Mouse (Mus musculus) spleen, embryonic (tissue): ENCODE measurements around the gene Ripk4.

ENCODE experiments used
- CTCF ChIA-PET: fragments of 350-600 bp; sonication (Branson Sonifier 250); formaldehyde crosslinking; loops from one replicate; lab custom pipeline; 2022; lab: Charles Lee

Ripk4 gene

DNA sequence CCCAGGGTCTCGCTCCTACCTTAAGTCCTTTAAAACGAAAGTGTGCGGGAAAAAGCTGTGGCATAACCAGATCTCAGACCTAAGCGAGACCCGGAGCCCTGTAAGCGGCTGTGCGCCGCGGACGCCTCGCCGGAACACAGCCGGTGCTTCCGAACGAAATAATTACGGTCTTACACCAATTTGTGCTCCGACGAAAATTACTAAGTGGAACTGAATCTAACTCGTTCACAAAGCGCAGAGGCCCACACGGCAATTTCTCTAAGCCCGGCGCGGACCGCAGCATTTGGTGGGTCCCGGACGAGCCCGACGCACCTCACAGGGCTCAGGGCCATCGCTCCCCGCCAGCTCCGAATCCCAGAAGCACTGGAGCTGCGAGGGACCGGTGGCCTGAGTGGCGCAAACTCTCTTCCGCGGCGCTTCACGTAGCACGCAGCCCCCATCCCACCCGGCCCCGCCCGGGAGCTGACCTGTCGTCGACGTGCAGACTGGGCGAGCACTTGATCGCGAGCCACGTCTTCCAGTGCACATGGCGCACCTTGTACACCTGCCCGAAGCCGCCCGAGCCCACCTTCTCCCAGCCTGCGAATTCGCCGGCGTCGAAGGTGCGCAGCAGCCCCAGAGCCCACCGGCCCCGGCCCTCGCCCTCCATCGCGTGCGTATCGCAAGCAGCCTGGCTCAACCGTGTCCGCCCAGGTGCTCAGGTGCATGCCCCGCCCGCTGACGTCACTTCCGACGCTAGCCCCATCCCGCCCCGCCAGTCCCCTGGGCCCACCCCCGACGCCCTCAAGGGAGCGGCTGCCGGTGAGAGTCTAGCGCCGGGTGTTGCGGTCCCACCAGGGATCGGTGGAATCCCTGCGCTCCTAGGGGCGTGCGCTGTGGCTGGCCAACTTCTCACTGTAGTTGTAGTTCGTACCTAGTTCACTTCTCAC lies at the start of gene Ripk4:
TSS of gene Ripk4 (minus strand) at position 727 of the 929 bp plus-strand sequence.
- CTCF ChIA-PET, result no interaction called here

DNA sequence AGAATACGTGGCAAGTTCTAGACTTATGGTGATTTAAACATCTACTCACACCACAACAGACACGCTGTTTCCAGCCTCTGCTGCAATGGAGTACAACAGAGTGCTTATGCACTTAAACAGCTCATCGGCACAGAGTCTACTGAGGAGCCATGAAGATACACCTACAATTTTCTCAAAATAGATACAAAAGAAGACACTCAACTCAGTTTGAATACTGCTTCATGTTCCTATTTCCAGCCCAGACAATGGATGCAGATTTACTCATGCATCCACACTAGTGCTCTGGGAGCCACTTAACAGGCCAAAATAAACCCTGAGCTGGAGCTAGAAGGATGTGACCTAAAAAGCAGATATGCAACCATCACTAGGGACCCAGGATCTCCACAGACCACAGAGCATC lies 45.3 kb upstream of the Ripk4 start:
- CTCF ChIA-PET, result no interaction called here

DNA sequence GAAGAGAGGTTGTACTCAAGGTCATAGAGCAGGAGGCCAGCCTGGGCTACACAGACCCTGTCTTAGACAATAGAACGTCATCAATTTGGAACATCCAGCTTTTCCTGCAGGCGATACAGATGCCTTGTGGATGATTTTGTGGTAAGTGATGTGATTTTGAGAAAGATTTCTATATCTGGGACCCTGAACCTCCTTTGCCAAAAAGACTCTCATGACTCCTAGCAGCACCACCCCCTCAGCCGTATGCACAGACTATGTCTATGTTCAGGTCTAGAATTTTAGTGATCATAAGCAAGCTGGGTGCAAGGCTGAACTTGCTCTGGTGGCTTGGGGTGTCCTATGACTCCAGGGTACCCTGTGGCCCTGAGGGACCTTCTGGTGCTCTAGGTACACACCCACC lies 42.1 kb upstream of the Ripk4 start:
- CTCF ChIA-PET, result no interaction called here

DNA sequence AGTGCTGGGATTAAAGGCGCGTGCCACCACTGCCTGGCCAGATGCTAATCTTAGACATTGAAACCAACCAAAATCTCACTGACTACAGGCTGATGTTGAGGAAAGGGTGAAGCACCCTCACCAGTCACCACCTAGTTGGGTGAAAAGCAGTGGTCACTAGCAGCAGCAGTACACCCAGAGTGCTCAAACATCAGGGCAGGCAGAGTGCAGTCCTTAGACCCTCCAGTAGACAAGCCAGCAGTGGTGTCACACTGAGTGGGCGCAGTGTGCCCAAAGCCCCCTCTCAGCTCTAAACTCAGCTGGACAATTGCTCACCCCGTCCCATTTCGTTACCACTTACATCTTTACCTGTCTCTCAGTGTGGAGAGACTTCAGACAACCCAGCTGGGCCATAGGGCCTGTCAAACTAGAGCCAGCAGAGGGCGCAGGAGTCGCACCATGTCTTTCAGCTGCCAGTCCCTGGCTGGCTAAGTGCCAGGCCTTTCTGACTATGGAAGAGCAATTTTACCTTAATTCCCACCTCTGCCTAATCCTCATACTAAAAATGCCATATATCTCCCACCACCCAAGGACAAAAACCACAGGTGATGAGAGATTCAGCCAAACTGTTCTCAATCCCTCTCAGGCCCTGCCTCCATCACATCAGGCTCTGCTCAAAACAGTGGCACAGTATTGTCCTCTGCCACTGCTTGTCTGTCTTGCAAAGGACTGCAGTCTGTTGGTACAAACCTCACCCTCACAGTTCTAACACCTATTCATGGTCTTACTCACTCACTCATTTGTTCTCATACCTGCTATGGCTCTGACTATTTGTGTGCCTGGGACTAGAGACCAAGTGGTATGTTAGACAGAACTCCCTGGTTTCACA lies 41.3 kb upstream of the Ripk4 start:
- CTCF ChIA-PET, result no interaction called here

DNA sequence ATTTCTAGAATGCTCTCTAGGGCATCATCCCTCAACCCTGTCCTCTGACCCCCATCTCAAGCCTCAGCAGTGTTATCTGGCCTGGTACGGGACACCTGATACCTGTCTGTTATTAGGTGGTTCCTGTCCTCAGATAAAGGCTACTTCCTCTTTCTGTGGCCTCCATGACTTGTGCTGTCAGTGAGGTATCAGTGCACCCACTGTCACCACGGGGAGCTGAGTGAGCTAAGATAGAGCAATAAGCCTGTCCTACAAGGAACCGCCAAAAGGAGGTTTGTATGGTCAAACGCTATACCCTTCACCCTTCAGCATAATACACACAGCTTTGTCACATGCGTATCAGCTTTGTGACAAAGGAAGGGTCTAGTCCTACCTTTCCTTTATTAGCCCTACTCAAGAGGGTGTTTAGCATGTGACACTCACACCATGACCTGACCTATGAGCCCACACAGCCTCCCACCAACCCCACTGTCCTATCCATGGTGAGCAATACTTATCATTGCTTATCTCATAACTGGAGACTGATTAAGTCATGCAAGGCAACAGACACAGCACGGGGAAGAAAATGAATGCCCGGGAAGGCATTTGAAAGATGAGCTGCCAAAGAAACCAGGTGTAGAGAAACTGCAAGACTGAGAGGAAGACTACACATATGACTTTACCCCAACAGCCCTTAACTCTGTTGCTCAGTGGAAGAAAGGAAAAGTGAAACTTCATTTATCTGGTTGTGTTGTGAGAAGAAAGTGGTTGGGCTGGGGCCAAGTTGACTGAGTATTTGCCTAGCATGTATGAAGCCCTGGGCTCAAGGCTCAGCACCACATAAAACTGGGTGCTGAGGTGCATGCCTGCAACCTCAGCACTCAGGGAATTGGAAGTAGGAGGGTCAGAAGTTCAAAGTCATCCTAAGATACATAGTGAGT lies 34.6 kb upstream of the Ripk4 start:
- CTCF ChIA-PET, result no interaction called here

DNA sequence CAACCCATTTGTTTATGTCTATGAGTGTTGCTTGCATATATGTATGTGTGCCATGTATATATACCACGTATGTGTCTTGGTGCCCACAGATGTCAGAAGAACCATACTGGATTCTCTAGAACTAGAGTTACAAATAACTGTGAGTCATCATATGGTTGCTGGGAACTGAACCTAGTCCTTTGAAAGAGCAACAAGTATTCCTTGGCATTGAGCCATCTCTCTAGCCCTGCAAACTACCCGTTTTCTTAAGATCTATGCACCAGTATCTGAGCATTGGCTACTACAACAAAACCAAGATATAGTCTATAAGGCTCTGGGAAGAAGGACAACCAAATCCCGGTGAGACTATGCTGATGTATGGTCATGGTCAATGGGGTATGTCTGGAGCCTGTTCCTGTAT lies 33.6 kb upstream of the Ripk4 start:
- CTCF ChIA-PET, result no interaction called here

DNA sequence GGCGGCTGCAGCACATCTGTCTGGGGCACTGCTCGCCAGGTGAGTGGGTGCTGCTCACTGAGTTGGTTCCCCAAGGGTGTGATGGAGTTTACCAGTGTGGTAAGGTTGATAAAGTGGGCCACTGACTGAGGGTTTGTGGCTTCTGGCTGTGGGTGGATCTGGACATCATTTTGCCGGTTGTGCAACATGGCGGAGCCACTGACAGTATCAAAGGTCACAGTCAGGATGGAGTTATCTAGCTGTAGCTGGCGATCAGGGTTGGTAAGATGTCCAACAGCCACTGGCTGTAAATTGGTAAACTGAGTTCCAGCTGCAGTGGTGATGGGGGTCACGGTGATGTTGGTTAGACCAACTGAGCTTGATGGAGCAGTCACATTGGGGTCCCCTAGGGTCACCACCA lies 30.7 kb upstream of the Ripk4 start:
- CTCF ChIA-PET, result no interaction called here

DNA sequence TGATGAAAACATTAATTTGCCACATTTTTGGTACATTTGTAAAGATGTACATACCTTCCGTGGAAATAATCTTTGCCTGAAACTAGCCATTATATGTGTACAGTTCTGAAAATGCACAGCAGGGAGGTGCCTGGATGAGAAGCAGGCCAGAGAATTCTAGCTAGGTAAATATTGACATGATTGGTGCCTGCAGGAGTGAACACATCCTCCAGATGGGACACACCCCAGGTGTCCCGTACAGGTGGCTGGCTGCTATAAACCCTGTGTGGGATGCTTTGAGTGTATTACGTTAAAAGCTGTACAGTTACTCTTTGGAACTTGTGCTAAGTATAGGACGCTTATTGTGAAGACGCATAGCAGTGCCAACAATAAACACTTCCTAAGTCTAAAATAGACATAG lies 19.5 kb upstream of the Ripk4 start:
- CTCF ChIA-PET, result no interaction called here

DNA sequence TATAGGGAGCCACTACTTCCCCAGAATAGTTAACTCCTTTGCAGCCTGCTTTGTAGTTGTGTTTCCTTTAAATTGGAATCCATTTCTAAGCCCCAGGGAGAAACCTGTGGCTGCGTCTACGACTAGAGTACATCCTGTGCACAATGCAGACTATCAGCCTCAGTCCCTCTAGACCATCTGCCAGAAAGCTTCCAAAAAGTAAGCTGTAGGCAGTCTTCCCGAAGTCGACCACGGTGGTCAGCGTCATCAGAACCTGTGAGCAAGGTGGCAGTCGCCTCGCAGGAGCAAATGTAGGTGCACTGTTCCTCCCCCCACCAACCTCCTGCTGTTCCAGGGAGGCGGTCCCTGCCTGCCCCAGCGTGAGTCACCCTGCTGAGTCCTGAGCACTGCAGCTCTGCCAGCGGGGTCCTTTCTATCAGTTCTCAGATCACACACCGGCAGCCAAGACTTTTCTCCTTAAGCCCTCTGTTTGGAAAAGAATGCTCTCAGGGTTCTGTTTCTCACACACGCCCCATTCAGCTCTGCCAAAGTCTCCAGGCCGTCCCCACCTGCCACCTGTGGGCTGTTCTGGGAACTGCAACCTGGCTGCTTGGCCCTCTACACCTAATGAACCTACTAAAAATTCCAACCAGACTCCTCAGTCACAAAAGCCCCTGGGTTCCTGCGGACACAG lies 14.9 kb upstream of the Ripk4 start:
- CTCF ChIA-PET, result no interaction called here

DNA sequence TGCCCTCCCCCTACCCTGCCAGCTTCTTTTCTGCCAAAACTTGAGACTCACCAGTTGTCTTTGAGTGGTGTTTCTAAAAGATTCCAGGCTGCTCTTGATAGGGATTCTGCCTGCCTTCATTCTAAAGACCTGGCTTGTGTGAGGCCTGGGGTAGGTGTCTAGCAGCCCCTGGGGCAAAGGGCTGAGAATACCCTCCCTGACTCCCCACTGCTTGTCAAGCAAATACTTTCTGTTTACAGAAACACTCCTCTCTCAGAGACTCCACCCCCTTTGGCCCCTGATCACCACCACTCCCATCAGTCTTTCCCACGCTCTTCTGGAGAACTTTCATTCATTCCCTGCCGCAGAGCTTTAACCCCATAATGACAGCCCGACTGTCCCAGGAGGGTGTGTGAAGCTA lies 2.9 kb upstream of the Ripk4 start:
- CTCF ChIA-PET, result no interaction called here

DNA sequence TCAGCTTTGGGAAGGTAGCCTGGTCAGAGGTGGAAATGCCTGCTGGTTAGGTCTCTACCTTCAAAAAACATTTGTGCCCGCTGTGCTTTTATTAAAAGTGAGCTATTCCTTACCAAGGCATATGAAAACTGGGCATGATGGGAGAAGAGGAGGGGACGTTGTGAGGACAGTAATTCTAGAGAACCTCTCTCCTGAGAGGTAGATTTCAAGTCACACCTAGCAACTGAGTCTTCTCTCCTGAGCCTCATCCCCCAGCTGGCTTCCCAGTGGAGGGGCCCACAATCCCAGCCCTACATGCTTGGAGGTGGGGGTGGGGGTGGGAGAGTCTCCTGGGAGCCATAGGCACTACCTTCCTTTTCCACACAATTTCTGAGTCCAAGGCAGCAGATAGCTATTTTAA lies 1.0 kb upstream of the Ripk4 start:
- CTCF ChIA-PET, result no interaction called here

DNA sequence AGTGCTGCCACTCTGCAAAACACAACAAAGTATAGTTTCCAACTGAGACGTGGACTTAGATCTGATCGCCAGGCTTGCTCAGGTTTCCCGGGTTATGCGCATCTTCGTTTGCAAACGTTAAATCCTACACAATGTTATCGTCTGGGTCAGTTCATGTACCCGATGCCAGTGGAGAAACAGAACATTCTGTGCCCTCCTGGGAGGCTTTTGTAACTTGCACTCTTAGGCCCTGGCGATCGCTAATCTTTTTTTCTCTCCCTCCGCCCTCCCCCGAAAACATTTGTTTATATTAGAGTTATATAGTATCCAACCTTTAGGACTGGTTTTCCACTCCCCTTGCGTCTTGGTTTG lies 378 bp upstream of the Ripk4 start:
- CTCF ChIA-PET, result no interaction called here

DNA sequence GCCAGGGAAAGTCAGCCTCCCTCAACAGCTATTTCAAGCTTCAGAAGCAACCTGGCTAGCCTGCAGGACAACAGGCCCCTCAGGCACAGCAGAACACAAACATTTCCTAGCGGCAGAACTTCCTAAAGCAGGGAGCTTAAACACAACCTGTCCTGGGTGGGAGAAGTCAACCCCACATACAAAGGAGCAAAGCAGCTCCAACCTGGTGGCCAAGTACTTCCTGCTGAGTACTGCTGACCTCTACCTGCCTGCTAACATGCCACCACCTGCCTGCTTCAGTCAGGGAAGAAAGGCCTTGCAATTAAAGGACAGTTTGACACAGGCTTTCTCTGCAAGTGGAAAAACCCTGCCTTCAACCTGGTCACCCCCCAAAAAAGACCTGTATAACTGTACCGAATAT lies 1.8 kb downstream of the Ripk4 start:
- CTCF ChIA-PET, result no interaction called here

DNA sequence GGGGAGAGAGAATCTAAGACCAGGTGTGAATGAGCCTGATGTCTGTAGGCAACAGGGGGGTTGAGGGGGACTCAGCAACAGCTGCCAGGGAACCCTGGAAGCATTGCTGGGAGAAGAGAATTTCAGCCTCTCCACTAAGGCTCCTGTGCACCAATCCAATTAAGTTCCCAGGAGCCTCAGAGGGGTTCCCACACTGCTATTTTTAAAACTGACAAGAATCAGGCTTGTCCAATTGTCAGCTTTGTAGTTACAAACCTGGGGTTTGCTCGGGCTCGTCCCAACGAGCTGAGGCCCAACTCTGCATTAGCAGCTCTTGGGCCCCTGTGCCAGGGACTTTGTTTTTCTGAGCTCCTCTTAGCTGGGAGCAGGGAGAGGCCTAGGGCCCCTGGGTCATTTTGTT lies 3.9 kb downstream of the Ripk4 start:
- CTCF ChIA-PET, result interaction anchor here (0.6 kb wide), 1 partner anchor 355 kb away, joined by 3 read pairs; no protein-coding TSS in a partner anchor

DNA sequence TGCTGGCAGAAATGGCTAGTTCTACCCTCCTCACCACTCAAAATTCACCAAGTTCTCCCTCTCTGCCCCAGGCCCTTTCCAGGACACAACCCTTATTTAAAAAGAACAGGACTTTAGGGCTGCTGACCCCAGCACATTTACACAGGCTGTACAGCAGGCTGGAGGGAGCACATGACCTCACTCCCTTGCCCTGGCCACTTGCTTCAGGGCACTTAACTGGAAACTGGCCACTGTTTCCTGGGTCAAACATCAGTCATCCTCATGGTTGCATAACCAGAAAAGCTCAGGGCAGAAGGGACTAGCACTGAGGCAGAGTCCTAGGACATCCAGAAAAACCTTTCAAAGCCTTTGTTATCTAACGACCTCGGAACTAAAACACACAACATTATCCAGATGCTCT lies 5.3 kb downstream of the Ripk4 start:
- CTCF ChIA-PET, result no interaction called here

DNA sequence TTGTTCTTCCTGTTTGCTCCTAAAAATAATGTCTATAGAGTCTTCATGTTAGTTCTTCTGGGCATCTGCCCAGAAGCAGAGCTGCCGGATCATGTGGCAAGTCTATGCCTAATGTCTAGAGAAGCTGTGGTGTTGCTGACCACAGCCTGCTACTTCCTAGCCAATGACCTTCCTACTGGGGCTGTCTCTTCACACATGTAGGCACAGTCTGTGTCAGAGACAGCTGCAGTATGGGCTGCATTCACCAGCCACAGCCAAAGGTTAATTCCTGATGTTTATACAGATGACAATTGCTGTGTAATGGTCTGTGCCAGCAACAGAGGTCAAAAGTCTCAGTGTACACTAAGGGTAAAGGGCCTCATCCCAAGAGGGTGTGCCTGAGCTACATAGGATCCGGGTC lies 7.1 kb downstream of the Ripk4 start:
- CTCF ChIA-PET, result no interaction called here

DNA sequence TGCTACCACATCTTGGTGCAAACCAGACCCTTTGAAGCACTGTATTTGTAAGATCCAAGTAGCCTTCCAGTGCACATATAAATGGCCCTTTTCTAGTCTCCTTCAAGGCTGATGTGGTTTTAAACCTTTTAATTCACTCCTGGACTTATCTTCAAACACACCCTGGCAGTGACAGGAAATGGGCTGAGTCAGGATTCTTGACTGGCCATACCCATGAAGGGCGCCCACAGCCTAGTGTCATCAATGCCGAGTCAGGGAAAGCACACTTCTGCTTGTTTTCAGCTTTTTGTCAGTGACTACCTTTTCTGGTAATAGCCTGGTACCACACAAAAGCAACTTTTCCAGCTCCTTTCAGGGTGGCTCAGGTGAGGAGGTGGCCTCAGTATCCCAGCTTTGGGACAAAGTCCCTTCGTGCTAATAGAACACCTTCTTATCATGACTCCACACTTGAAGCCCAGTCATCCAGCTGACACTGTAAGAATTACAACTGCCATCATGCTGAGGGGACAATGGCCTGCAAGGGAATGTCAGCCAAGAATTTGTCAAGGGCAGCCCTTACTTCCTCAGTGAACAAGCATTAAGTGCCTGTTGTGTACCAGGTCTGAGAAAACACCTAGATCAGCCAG lies 11.2 kb downstream of the Ripk4 start:
- CTCF ChIA-PET, result no interaction called here

DNA sequence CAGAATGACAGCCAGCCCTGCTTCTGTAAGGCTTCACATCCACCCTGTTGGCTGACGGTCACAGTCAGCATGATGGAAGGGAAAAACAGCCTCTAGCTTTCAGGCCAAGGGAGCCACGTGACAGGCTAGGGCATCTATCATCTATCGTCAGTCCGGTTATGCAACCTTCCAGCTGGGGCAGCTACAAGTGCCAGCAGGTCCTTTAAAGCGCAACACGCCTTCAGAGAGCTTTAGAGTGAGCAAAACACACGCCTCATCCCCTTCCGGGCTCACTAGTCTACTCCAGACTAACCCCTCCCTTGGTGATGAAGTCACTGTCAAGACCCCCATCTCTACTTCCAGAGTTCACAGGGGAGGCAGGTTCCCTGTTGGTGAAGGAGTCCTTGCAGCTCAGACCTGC lies 11.7 kb downstream of the Ripk4 start:
- CTCF ChIA-PET, result no interaction called here

DNA sequence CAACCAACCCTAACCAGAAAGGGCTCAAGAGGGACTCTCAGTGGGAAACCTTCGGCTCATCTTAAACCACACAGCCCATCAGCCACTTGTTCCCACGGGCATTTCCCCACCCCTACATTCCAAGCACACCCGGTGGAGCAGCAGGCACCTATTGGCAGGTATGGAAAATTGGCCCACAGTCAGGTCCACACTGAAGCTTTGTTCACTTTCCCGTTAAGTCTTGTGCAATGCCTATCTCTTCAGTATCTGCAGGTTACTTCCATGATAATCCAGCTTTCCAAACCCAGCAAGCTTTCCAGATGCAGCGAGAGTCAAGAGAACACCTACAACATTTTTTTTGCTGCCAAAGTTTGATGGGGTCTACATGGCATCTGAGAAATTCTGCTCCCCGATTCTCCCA lies 15.2 kb downstream of the Ripk4 start:
- CTCF ChIA-PET, result no interaction called here

DNA sequence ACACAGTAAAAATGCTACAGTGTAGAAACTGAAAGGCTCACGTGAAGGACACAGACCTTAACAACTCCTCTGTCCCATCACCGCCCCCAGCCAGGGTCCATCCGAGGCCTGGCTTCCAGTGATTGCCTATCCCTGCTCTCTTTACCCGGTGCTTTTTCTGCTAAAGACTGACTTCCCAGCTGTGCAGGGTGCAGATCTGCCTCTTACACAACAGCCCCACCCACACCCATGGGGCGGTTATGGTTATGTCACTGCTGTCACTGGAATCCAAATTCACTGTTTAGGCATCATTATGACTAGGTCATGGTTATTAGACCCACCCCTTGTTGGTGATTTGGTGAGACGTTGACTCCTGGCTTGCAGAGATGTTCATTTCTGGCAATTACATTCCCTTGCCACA lies 25.6 kb downstream of the Ripk4 start:
- CTCF ChIA-PET, result no interaction called here

DNA sequence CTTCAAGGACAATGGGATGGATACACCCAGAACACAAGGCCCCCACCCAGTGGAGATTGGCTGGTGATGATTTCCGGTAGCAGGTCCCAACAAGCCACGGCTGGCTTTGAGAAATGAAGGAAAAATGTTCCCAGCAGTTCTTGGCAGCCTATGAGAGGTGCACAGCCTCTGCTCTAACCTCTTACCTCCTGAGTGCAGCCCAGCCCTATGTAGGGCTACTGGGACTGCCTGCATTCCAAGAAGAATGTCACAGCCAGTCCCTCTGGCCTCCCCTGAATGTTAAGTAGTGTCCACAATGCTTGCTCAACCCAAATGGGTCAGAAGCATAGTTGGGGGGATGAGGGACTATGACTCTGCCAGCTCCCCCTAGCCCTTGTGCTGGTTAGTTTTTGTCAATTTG lies 27.0 kb downstream of the Ripk4 start:
- CTCF ChIA-PET, result no interaction called here
